Mouse (Mus musculus) thymus, postnatal 4 days (tissue): ENCODE data around the gene Baz2b.

ENCODE experiments used
- DNase-seq: peaks from one replicate; pipeline ENCODE4 v3.0.0; 2021

The Baz2b gene

DNA sequence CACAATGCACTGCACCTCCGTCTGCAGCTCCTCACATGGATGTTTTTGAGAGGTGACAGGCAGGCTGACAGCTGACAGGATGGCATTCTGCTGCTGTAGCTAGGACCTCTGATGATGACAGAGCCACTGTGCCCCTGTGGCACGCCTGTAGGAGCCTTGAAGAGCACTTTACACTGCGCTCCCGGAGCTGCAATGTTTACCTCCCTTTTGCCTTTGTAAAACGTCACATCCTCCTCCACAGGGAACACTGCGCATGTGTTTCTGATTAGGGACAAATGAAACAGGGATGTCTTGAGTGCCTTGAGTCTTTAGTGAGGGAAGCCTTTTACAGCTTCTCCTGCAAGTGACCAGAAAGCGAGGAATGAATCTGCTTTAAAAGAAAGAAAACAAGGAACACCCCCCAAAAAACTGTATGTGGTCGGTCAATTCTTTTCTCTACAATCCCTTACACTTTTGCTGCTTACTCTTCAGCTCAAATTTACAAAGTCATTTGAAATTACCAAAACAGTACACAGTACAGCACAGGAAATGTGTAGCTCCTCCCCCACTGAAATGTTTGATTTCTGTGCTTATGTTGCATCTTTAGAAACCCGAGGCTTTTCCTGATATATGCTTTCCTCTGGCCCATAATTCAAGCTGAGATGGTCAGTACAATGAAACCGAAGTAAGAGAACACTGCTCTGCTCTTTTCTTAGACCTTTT is 217.0 kb downstream of the Baz2b start:
- DNase-seq, result no peak

GRCm38 (mm10) chr2:59991775-59992174 is 217.9 kb downstream of the Baz2b start:
- no peak for DNase-seq

GRCm38 (mm10) chr2:59987521-59987920 is 222.1 kb downstream of the Baz2b start:
- DNase-seq, result no peak

DNA sequence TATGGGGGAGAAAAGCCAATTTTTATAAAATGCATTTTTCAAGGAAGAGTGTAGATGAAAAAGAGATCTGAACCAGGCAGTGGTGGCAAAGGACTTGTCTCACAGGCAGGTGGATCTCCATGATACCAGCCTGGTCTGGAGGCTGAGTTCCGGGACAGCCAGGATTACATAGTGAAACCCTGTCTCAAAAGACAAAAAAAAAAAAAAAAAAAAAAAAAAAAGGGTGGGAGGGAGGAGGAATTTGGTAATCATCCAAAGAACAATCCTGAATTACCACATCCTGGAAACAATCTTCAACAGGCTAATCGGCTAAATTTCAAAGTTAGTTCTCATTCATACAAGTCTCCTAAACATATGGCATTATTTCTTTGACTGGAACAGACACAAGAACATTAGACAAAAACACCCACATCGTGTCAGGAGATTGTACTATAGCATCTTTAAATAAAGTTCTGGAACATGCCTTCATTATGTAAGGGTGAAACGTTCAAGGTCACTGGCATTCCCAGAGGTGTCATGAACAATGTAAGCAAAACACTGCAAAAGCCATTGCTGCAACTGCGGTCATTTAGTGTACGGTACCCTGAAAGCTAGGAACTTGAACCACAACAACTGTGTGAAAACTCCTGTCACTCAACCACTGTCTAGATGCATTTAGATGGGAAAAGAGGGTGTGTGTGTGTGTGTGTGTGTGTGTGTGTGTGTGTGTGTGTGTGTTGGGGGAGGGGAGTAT is 230.0 kb downstream of the Baz2b start:
- DNase-seq, result no peak

DNA sequence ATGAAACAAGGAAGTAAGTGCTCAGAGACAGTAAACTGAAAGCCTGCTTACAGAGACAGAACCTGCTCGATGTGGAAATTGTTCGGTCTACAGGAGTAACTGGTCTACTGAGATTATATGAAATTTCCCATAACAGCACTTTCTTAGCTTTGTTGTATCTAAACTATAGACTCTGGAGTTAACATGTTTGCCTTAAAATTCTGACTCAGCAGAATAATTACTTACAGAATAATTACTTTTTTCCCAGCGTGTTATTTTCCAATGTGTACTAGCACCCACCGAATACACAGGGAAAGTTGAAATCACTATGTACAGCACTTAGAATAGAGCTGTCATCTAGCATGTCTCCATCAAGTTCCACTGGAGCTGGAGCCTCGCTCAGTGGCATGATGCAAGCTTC is 233.0 kb downstream of the Baz2b start:
- no peak for DNase-seq

GRCm38 (mm10) chr2:59975772-59976171 is 233.9 kb downstream of the Baz2b start:
- no peak for DNase-seq

DNA sequence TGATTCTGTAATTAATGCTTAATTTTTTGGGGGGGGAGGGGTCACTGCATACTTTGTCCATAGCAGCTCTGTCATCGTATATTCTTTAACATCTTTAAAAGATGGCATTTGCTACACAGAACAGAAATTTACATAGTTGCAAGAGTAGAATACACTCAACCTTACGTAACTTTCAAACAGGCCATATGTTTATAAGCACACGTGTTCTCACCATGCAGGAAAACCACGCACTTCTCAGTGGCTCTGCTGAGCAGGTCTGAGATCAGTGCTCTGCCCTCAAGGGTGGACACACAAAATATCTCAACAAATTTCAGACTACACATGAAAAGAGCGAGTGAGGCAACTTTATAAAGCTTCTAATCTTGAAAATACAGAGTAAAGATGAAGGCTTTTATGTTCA is 235.7 kb downstream of the Baz2b start:
- no peak for DNase-seq

DNA sequence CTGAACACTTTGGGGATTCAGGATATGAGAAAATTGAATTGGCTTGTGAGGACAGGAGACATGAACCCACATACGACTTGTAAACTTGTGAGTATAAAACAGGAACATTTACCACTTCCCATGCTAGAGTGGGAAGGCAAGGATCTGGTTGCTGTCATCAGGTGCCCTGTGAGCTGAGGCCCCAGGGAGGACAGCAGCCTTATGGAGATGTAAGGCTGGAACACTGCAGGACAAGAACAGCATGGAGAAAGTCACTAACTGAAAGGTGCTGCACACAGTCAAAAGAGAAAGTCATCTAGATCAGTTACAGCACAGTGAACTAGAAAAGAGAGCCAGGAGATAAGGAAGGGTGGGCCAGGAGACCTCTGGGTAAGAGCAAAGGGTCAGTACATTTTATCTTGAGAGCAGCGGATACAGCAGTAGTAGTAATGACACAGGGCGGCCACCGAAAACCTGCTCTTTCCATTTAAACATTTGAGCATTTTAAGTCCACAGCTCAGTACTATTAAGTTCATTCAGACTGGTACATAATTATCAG is 236.5 kb downstream of the Baz2b start:
- DNase-seq, result no peak

DNA sequence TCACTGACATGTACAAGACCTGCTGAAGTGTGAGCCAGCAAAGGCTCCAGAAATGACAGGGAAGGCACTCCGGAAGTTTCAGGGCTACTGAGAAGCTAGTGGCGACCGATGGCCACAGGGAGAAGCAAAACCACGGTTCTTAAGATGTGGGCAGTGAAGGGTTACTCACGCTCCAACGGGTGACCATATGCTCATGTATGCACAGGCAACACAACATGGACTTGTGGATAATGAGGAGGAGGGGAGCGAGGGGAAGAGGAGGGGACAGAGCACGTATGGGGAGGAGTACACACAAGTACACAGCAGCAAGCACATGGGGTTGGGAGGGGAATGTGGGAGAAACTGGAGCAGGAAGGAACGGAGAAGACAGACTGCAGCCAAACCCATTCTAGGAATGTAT is 239.1 kb downstream of the Baz2b start:
- no peak for DNase-seq

DNA sequence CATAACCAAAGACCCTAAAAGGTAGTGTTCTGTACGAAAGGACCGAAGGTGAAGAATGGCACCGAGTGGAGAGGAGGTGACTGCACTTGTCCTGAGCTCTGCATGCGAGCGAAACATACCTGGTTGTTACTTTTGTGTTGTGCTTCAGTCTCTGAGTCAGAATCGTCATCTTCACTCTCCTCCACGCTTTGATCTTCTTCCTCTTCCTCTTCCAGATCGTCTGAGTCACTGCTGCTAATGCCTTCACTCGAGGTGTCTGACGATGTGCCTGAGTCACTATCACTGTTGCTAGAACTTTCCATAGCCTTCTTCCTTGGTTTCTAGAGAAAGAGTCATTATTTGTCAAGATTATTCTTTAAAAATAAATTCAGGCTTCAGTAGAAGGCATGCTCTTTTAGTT is 240.5 kb downstream of the Baz2b start:
- DNase-seq, result no peak

- DNase-seq, result no peak
These were observed 241.0 kb downstream of the Baz2b start for GRCm38 (mm10) chr2:59968593-59968992.

- no peak for DNase-seq
These were observed 243.2 kb downstream of the Baz2b start for GRCm38 (mm10) chr2:59966454-59966853.

GRCm38 (mm10) chr2:59963011-59963410 is 246.6 kb downstream of the Baz2b start:
- DNase-seq, result no peak

GRCm38 (mm10) chr2:59962579-59962978 is 247.1 kb downstream of the Baz2b start:
- DNase-seq, result no peak

DNA sequence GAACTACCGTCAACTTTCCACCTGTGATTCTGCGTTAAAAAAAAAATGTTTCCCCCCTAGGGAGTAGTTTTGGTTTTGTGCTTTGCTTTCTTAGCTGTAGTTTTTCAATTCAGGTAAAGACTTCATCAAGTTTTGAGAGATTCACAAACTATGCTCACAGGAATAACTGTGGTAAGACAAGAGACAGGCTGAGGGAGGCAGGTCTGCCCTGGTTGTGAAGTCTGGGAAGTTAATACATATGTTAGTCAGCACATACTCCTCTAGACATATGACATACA is 249.2 kb downstream of the Baz2b start:
- no peak for DNase-seq

- no peak for DNase-seq
These were observed 249.8 kb downstream of the Baz2b start for GRCm38 (mm10) chr2:59959668-59960494.

GRCm38 (mm10) chr2:59958543-59958942 is 251.1 kb downstream of the Baz2b start:
- DNase-seq, result no peak

GRCm38 (mm10) chr2:59955916-59956315 is 253.7 kb downstream of the Baz2b start:
- DNase-seq, result no peak

DNA sequence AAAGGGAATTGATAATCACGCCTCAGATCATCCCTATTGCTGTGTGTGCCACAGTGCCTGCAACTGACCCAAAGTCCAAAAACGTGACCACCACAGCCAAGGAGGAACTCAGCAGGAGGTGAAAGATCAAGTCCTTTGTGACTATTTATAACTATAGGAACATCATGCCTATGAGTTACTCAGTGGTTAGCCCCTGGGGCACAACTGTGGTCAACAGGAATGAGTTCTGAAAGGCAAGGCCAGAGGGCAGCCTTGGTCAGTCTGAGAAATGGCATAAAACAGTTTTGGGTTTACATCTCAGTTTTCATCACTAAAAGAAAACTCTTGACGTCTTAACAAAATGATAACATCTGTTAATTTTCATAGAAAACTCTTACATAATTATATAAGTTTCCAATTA is 254.8 kb downstream of the Baz2b start:
- DNase-seq, result no peak

DNA sequence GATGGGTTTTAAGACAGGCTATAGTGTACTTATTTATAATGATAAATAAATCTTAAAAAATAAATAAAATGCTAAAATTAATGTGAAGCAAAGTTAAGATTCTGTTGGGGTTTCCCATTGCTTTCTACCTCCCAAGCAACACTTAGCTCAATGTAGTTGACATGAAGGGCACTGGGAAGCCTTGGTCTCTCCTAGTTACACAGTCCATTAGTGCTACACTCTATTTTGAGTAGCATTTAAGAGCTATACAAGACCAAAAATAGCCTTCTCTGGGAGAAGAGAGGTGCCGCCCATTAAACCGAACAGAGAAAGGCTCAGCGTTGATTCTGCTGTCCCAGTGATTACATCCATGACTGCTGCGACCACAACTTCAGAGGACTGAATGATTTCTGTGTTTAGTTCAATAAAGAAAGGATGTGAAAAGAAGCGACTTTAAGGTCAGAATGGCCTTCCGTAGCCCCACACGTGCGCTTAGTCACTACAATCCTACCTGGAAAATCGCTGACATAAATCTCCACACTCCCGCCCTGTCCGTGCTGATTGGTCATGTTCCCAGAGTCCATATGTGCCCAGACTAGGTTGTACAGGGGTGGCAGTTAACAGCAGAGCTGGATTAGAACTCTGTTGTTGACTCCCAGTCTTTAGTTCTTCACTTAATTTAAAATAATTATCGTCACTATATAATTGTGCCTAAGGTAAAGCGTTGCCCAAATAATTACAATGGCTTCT is 257.2 kb downstream of the Baz2b start:
- no peak for DNase-seq

DNA sequence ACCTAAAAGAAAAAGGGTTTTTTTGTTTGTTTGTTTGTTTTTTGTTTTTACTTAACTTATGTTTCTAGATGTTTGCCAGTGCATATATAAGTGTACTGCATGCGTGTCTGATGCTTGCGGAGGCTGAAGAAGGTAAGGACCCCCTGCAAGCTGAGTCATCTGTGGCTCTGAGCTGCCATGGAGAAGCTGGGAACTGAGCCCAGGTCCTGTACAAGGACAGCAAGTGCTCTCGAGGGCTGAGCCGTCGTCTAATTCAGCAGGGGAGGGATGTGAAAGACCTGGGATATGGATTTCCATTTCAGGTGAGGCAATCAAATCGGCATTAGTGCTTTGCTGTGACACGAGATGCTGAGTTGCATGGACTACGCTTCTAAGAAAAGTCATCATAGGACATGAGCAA is 257.9 kb downstream of the Baz2b start:
- no peak for DNase-seq

GRCm38 (mm10) chr2:59951127-59951526 is 258.5 kb downstream of the Baz2b start:
- DNase-seq, result no peak

DNA sequence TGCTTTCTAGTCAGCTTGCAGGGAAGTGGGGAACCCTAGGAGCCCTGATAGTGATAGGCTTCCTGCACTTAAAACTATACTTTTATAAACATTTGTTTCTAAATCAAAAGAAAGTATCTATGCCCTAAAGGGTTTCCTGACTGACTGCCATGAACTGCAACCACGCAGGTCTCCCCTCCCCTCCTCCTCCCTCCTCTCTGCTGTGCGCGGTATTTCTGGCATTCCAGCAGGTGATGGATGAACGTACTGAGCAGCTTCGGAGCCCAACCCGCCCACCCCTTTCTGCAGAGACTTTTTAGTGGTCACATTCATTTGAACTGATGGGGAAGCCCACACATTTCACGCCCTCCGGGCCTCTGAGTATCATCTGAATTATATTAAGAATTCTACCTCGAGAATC is 273.3 kb downstream of the Baz2b start:
- DNase-seq, result no peak
